Mouse (Mus musculus): Measurements from ENCODE around the gene Preb. TPM values are rescaled to one million over a fixed set of nuclear protein-coding genes. Genes with fewer than 3 reads are reported as not detected.

Preb gene
- polyA plus RNA-seq, 1 experiment from 2014 or later, result 130 TPM

GRCm38 (mm10) chr5:30969440-30969839 is 9.3 kb upstream of the Preb start:
- no peak overlapping the region for H3K4me2 ChIP-seq (replicated peaks)
- ATAC-seq (ENCODE audit: low FRiP score, low read depth), result no peak
- no peaks in the 10 kb centered on the region for H3K27me3 ChIP-seq (replicated peaks)
- H3K36me3 ChIP-seq, result no peaks in the 10 kb centered on the region
- 76% methylated on average over 2 of the region's 2 CpGs for WGBS
- no peak overlapping the region for H3K9ac ChIP-seq
- no peak overlapping the region for H3K4me3 ChIP-seq
- H3K27ac ChIP-seq, result no peak overlapping the region
- H3K4me1 ChIP-seq, result no peaks in the 10 kb centered on the region
- H3K9me3 ChIP-seq, result no peaks in the 10 kb centered on the region

- Histone ChIP-seq H3K27ac (no peak within 1 kb of the TSS), H3K4me1 (no peaks in the 10 kb centered on the region), H3K4me2 (replicated peaks) (no peak within 1 kb of the TSS), H3K9ac (no peak within 1 kb of the TSS), H3K4me3 (no peak within 1 kb of the TSS), H3K36me3 (no peaks in the 10 kb centered on the region), H3K9me3 (no peaks in the 10 kb centered on the region), H3K27me3 (replicated peaks) (no peaks in the 10 kb centered on the region)
- ATAC-seq (ENCODE audit: low FRiP score, low read depth), result no peak
- 76% methylated on average over 8 of the region's 8 CpGs for WGBS
These were observed 8.3 kb upstream of the Preb start, which contains the start of gene Tcf23 for GRCm38 (mm10) chr5:30968416-30968815. Tcf23 (plus strand) TSS chr5:30968662.

GRCm38 (mm10) chr5:30966189-30966588 is 6.0 kb upstream of the Preb start:
- Histone ChIP-seq H3K9me3 (no peaks in the 10 kb centered on the region), H3K9ac (no peak overlapping the region)
- no peak for ATAC-seq (ENCODE audit: low FRiP score, low read depth)

GRCm38 (mm10) chr5:30963916-30964315 is 3.8 kb upstream of the Preb start:
- no peaks in the 10 kb centered on the region for H3K27me3 ChIP-seq (replicated peaks)
- H3K27ac ChIP-seq, result no peak overlapping the region
- H3K4me1 ChIP-seq, result peaks cover 4% of the 10 kb centered on the region
- no peaks in the 10 kb centered on the region for H3K36me3 ChIP-seq
- H3K4me2 ChIP-seq (replicated peaks), result no peak overlapping the region
- H3K4me3 ChIP-seq, result no peak overlapping the region
- WGBS, result 78% methylated on average over 3 of the region's 3 CpGs
- ATAC-seq (ENCODE audit: low FRiP score, low read depth), result no peak
- no peaks in the 10 kb centered on the region for H3K9me3 ChIP-seq
- H3K9ac ChIP-seq, result no peak overlapping the region

More at GRCm38 (mm10) chr5:30966189-30966588, 6.0 kb upstream of the Preb start:
- Histone ChIP-seq H3K4me2 (replicated peaks) (no peak overlapping the region), H3K4me3 (no peak overlapping the region), H3K27ac (no peak overlapping the region), H3K36me3 (no peaks in the 10 kb centered on the region), H3K4me1 (no peaks in the 10 kb centered on the region), H3K27me3 (replicated peaks) (no peaks in the 10 kb centered on the region)
- WGBS, result 81% methylated on average over 4 of the region's 4 CpGs

- Histone ChIP-seq H3K27me3 (replicated peaks) (no peaks in the 10 kb centered on the region), H3K9me3 (no peaks in the 10 kb centered on the region), H3K27ac (no peak overlapping the region), H3K4me2 (replicated peaks) (no peak overlapping the region), H3K36me3 (peaks cover 15% of the 10 kb centered on the region), H3K4me3 (no peak overlapping the region), H3K4me1 (peaks cover 21% of the 10 kb centered on the region), H3K9ac (no peak overlapping the region)
- no peak for ATAC-seq (ENCODE audit: low FRiP score, low read depth)
- WGBS, result 76% methylated on average over 10 of the region's 10 CpGs
These were observed 1.7 kb upstream of the Preb start for GRCm38 (mm10) chr5:30961545-30962505.

- Histone ChIP-seq H3K27me3 (replicated peaks) (no peaks in the 10 kb centered on the region), H3K4me3 (no peak overlapping the region), H3K4me2 (replicated peaks) (peak overlapping the region; percentile 87), H3K27ac (no peak overlapping the region), H3K9me3 (no peaks in the 10 kb centered on the region), H3K4me1 (peaks cover 21% of the 10 kb centered on the region), H3K36me3 (peaks cover 18% of the 10 kb centered on the region), H3K9ac (no peak overlapping the region)
- WGBS, result 88% methylated on average over 2 of the region's 2 CpGs
- ATAC-seq (ENCODE audit: low FRiP score, low read depth), result no peak
These were observed 653 bp upstream of the Preb start for GRCm38 (mm10) chr5:30960814-30961213.

GRCm38 (mm10) chr5:30959198-30959854 is 835 bp downstream of the Preb start:
- H3K9me3 ChIP-seq, result no peaks in the 10 kb centered on the region
- H3K4me2 ChIP-seq (replicated peaks), result peak overlapping the region; percentile 87
- no peaks in the 10 kb centered on the region for H3K27me3 ChIP-seq (replicated peaks)
- H3K4me3 ChIP-seq, result peak overlapping the region; percentile 68
- ATAC-seq (ENCODE audit: low FRiP score, low read depth), result no peak
- peaks cover 33% of the 10 kb centered on the region for H3K36me3 ChIP-seq
- H3K9ac ChIP-seq, result peak overlapping the region; percentile 77
- no peak overlapping the region; the same call in 1 of the 2 replicates for H3K27ac ChIP-seq
- 41% methylated on average over 19 of the region's 19 CpGs for WGBS
- peaks cover 21% of the 10 kb centered on the region for H3K4me1 ChIP-seq

GRCm38 (mm10) chr5:30957891-30958290 is 2.3 kb downstream of the Preb start:
- Histone ChIP-seq H3K4me2 (replicated peaks) (peak overlapping the region; percentile 87), H3K36me3 (peaks cover 48% of the 10 kb centered on the region), H3K27ac (no peak overlapping the region), H3K27me3 (replicated peaks) (no peaks in the 10 kb centered on the region), H3K4me1 (peaks cover 21% of the 10 kb centered on the region), H3K4me3 (no peak overlapping the region), H3K9me3 (no peaks in the 10 kb centered on the region), H3K9ac (no peak overlapping the region)
- WGBS, result 96% methylated on average over 6 of the region's 6 CpGs
- ATAC-seq (ENCODE audit: low FRiP score, low read depth), result no peak

- H3K9me3 ChIP-seq, result no peaks in the 10 kb centered on the region
- no peak overlapping the region for H3K27ac ChIP-seq
- WGBS, result 92% methylated on average over 6 of the region's 6 CpGs
- H3K4me2 ChIP-seq (replicated peaks), result no peak overlapping the region
- H3K4me3 ChIP-seq, result no peak overlapping the region
- H3K9ac ChIP-seq, result no peak overlapping the region
- peaks cover 57% of the 10 kb centered on the region for H3K36me3 ChIP-seq
- peaks cover 21% of the 10 kb centered on the region for H3K4me1 ChIP-seq
- no peaks in the 10 kb centered on the region for H3K27me3 ChIP-seq (replicated peaks)
- ATAC-seq (ENCODE audit: low FRiP score, low read depth), result no peak
These were observed 4.4 kb downstream of the Preb start for GRCm38 (mm10) chr5:30955751-30956150.

- no peaks in the 10 kb centered on the region for H3K9me3 ChIP-seq
- H3K4me2 ChIP-seq (replicated peaks), result no peak overlapping the region
- H3K27ac ChIP-seq, result no peak overlapping the region
- no peaks in the 10 kb centered on the region for H3K27me3 ChIP-seq (replicated peaks)
- peaks cover 24% of the 10 kb centered on the region for H3K4me1 ChIP-seq
- H3K9ac ChIP-seq, result no peak overlapping the region
- H3K4me3 ChIP-seq, result no peak overlapping the region
- H3K36me3 ChIP-seq, result peaks cover 57% of the 10 kb centered on the region
- ATAC-seq (ENCODE audit: low FRiP score, low read depth), result no peak
- 94% methylated on average over 9 of the region's 9 CpGs for WGBS
These were observed 5.6 kb downstream of the Preb start for GRCm38 (mm10) chr5:30954556-30954955.

GRCm38 (mm10) chr5:30954065-30954464 is 6.1 kb downstream of the Preb start:
- H3K4me1 ChIP-seq, result peaks cover 22% of the 10 kb centered on the region
- no peak overlapping the region for H3K4me2 ChIP-seq (replicated peaks)
- no peaks in the 10 kb centered on the region for H3K27me3 ChIP-seq (replicated peaks)
- WGBS, result 97% methylated on average over 6 of the region's 6 CpGs
- H3K4me3 ChIP-seq, result no peak overlapping the region
- H3K36me3 ChIP-seq, result peaks cover 57% of the 10 kb centered on the region
- H3K27ac ChIP-seq, result no peak overlapping the region
- H3K9me3 ChIP-seq, result no peaks in the 10 kb centered on the region
- no peak for ATAC-seq (ENCODE audit: low FRiP score, low read depth)
- no peak overlapping the region for H3K9ac ChIP-seq

- Histone ChIP-seq H3K27ac (no peak overlapping the region), H3K36me3 (peaks cover 44% of the 10 kb centered on the region), H3K4me2 (replicated peaks) (no peak overlapping the region), H3K27me3 (replicated peaks) (no peaks in the 10 kb centered on the region), H3K9me3 (no peaks in the 10 kb centered on the region), H3K4me3 (no peak overlapping the region), H3K4me1 (peaks cover 6% of the 10 kb centered on the region), H3K9ac (no peak overlapping the region)
- no peak for ATAC-seq (ENCODE audit: low FRiP score, low read depth)
- WGBS, result 87% methylated on average over 5 of the region's 5 CpGs
These were observed 7.6 kb downstream of the Preb start for GRCm38 (mm10) chr5:30952551-30952950.

Data from neural tube, embryonic 12.5 days (tissue).